Mouse (Mus musculus) heart, postnatal 0 days (tissue): ENCODE results near the gene Cnpy3. TPM values are rescaled to one million over a fixed set of nuclear protein-coding genes. Genes with fewer than 3 reads are reported as not detected.

Source experiments
- ATAC-seq: fragments of 200-750 bp; cut with Nextera tagmentation; 2 replicates; pipeline ENCODE4 v1.8.0; 2017; ENCODE audit warnings: low read depth, moderate number of reproducible peaks, moderate library complexity; ENCODE audit not compliant: insufficient read depth
- DNase-seq: peaks from one replicate; pipeline ENCODE4 v3.0.0-alpha.2; 2016; ENCODE audit warnings: low spot score
- H3K27ac ChIP-seq: fragments of 300-500 bp; sonication (generic); 2 replicates; pipeline ENCODE4 v1.5.1; 2014; ENCODE audit warnings: low read depth, mild to moderate bottlenecking
- H3K27me3 ChIP-seq: fragments of 300-500 bp; sonication (generic); 2 replicates; pipeline ENCODE4 v1.6.1; 2014; ENCODE audit warnings: low read length, mixed read lengths; ENCODE audit not compliant: control insufficient read depth, insufficient read depth
- H3K36me3 ChIP-seq: fragments of 300-500 bp; sonication (generic); replicated peaks from 2 replicates; pipeline ENCODE4 v1.6.1; 2014; ENCODE audit warnings: low read length, mixed read lengths; ENCODE audit not compliant: control insufficient read depth, insufficient read depth
- H3K4me1 ChIP-seq: fragments of 300-500 bp; sonication (generic); 2 replicates; pipeline ENCODE4 v1.6.1; 2014; ENCODE audit warnings: antibody characterized with exemption; ENCODE audit not compliant: control insufficient read depth, insufficient read depth
- H3K4me2 ChIP-seq: fragments of 300-500 bp; sonication (generic); 2 replicates; pipeline ENCODE4 v1.6.1; 2014; ENCODE audit warnings: low read depth, mild to moderate bottlenecking, low read length, moderate library complexity
- H3K4me3 ChIP-seq: fragments of 300-500 bp; sonication (generic); 2 replicates; pipeline ENCODE4 v1.5.1; 2014; ENCODE audit warnings: low read depth, low read length
- H3K9ac ChIP-seq: fragments of 300-500 bp; sonication (generic); replicated peaks from 2 replicates; pipeline ENCODE4 v1.6.1; 2014; ENCODE audit warnings: low read depth, low read length, mixed read lengths
- H3K9me3 ChIP-seq: fragments of 300-500 bp; sonication (generic); replicated peaks from 2 replicates; pipeline ENCODE4 v1.6.1; 2016; ENCODE audit warnings: low read length; ENCODE audit not compliant: control insufficient read depth
- CTCF ChIP-seq: IDR thresholded peaks from 2 replicates; pipeline ENCODE4 v1.5.1; 2016; ENCODE audit warnings: antibody characterized with exemption, control low read depth, low read depth
- EP300 ChIP-seq: IDR thresholded peaks from 2 replicates; pipeline ENCODE4 v1.6.1; 2016; ENCODE audit warnings: antibody characterized with exemption, low read depth
- WGBS: fragments of 180-500 bp; shearing (Covaris S2); extraction: QIAGEN DNeasy Blood & Tissue Kit; methylation state at CpG from one replicate; pipeline ENCODE4 v1.1.7; 2014; 5-methylcytosine and 5-hydroxymethylcytosine counted together
- polyA plus RNA-seq: library from polyadenylated mRNA; unstranded; fragments of >200 nt; fragmentation: Nextera tagmentation; extraction: Ambion mirVana; gene quantifications from 2 replicates; pipeline ENCODE4 v1.2.1, GENCODE M21; 2015
- total RNA-seq: library from RNA; depleted of rRNA; stranded (reverse); fragments of >200 nt; gene quantifications from 2 replicates; pipeline ENCODE4 v1.2.3, GENCODE M21; 2014; ENCODE audit warnings: low replicate concordance

Cnpy3 gene
- total and polyA plus RNA-seq, 2 experiments from 2014 or later: 27.7 to 44.5 TPM

GRCm38 (mm10) chr17:46786952-46787351, 34.9 kb upstream of the Cnpy3 start:
- H3K9me3 ChIP-seq: no peaks in the 10 kb centered on the region
- 77% methylated on average over 5 of the region's 5 CpGs for WGBS
- H3K27ac ChIP-seq: no peak overlapping the region
- H3K9ac ChIP-seq: no peak overlapping the region
- ATAC-seq: no peak
- H3K4me3 ChIP-seq: no peak overlapping the region
- no peaks in the 10 kb centered on the region for H3K36me3 ChIP-seq
- no peaks in the 10 kb centered on the region for H3K27me3 ChIP-seq
- TF ChIP-seq CTCF (no peak), EP300 (no peak)
- H3K4me1 ChIP-seq: no peaks in the 10 kb centered on the region
- DNase-seq: no peak
- no peak overlapping the region for H3K4me2 ChIP-seq

DNA sequence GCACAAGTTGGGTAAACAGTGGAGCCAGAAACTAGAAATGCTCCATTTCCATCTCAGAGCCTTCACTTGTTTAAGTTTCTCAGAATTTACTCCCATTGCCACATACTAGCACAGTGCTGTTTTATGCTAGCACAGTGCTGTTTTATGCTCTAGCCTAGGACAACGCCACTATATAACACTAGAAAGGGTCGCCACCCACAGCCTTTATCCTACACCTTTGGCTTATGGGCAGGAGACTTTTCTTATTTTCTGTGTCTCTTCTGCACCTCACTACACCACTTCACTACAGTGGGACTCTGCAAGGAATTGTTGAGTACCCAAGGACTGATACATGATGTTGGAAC, 31.2 kb upstream of the Cnpy3 start:
- H3K27ac ChIP-seq: no peak overlapping the region
- WGBS: 76% methylated on average over 2 of the region's 2 CpGs
- TF ChIP-seq CTCF: no peak
- TF ChIP-seq EP300: no peak

DNA sequence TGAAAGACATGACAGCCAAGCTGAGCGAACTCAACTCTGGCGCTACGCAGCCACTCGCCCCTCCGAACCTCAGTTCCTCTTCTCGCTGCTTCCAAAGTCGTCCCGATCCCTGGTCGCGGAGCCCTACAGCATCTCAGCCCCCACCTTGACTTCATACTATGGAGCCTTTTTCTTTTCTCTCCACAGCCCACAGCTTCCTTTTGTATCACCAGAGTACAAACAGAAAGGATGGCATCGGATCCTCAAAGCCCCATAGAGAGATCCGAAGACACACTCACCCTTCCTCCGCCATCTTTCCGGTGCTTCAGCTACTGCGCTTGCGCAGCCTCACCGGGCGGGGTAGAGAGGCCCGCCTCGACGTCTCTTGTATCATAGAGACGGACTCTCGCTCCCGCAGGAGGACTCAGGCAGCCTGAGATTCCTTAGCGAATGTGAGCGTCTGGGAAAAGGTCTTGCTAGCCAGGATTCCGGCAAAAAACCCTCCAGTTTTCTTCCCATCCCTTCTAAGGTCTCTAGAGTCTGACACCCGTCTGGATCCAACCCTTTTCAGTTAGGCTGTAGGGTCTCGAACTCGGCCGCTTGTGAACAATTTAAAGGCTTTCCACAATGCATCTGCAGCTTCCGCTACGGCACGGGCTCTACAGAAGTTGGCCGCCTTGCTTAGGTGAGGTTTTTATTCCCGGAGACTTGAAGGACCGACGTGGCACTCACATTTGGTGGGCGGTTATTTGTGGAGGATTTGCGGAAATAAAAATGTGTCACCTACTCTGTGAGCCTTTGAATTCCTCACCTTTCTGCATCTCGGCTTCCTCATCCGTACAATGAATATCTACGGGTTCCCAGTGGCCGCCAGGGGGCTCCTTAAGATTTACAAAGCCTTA, 30.6 kb upstream of the Cnpy3 start, which contains the start of gene Rpl7l1:
Gene Rpl7l1, minus strand, starts transcription at position 332 of the 881 bp plus-strand sequence.
- WGBS: under 1% methylated on average over 44 of the region's 44 CpGs
- Histone ChIP-seq H3K36me3 (peaks cover 33% of the 10 kb centered on the region), H3K9me3 (no peaks in the 10 kb centered on the region), H3K4me2 (peak within 1 kb of the TSS; percentile 81), H3K27ac (peak within 1 kb of the TSS; percentile 78), H3K9ac (peak within 1 kb of the TSS; percentile 79), H3K4me3 (peak within 1 kb of the TSS; percentile 70), H3K4me1 (0 out of 2 replicates have a peak, but pooled peaks cover 9% of the 10 kb centered on the region), H3K27me3 (no peaks in the 10 kb centered on the region)
- DNase-seq (peak; percentile 93), ATAC-seq (peak; percentile 97)
- TF ChIP-seq CTCF (peak; percentile 53), EP300 (no peak)

More for the DNA sequence above, 31.2 kb upstream of the Cnpy3 start:
- Histone ChIP-seq H3K9me3 (no peaks in the 10 kb centered on the region), H3K4me2 (peak overlapping the region; percentile 81), H3K4me1 (0 out of 2 replicates have a peak, but pooled peaks cover 9% of the 10 kb centered on the region), H3K36me3 (peaks cover 26% of the 10 kb centered on the region), H3K27me3 (no peaks in the 10 kb centered on the region), H3K4me3 (peak overlapping the region; percentile 70), H3K9ac (no peak overlapping the region)
- ATAC-seq (no peak), DNase-seq (no peak)

- TF ChIP-seq CTCF: no peak
- TF ChIP-seq EP300: no peak
- Histone ChIP-seq H3K4me2 (peak overlapping the region; percentile 81), H3K4me3 (peak overlapping the region; percentile 70), H3K4me1 (0 out of 2 replicates have a peak, but pooled peaks cover 9% of the 10 kb centered on the region), H3K27me3 (no peaks in the 10 kb centered on the region), H3K36me3 (peaks cover 40% of the 10 kb centered on the region), H3K9ac (peak overlapping the region; percentile 79), H3K27ac (peak overlapping the region; percentile 78), H3K9me3 (no peaks in the 10 kb centered on the region)
- ATAC-seq (peak; percentile 21; the same call in 1 of the 2 replicates), DNase-seq (no peak)
- WGBS: 3% methylated on average over 11 of the region's 11 CpGs
Measured at GRCm38 (mm10) chr17:46781876-46782275, 29.9 kb upstream of the Cnpy3 start.

DNA sequence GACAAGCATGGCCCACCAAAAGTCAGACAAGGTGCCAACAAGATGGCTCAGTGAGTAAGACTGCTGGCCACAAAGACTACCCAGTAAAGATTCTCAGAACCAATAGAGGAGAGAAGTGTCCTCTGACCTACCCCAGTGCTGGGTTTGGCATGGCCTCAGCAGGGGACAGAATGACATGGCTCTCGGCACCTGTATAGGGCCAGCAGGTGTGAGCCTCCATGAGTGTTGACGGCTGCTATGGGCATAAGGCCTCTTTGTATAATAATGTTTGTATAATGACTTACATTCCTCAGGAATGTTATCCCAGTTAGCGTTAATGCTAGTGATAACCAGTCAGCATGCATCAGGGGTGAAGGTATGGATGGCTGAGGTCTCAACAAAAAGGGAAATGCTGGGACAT, 24.1 kb upstream of the Cnpy3 start:
- 0 out of 2 replicates have a peak, but pooled peaks cover under 1% of the 10 kb centered on the region for H3K4me1 ChIP-seq
- no peak for ATAC-seq
- H3K27me3 ChIP-seq: no peaks in the 10 kb centered on the region
- no peak for TF ChIP-seq EP300
- TF ChIP-seq CTCF: no peak
- peaks cover 65% of the 10 kb centered on the region for H3K36me3 ChIP-seq
- no peaks in the 10 kb centered on the region for H3K9me3 ChIP-seq
- H3K4me2 ChIP-seq: no peak overlapping the region
- 68% methylated on average over 3 of the region's 3 CpGs for WGBS
- no peak overlapping the region for H3K27ac ChIP-seq
- no peak overlapping the region for H3K9ac ChIP-seq
- H3K4me3 ChIP-seq: no peak overlapping the region
- no peak for DNase-seq
